Mouse (Mus musculus) forebrain, embryonic 11.5 days (tissue): ENCODE data around the gene Lyrm1. TPM values are rescaled to one million over a fixed set of nuclear protein-coding genes. Genes with fewer than 3 reads are reported as not detected.

ENCODE experiments used
- ATAC-seq: fragments of 200-750 bp; cut with Nextera tagmentation; replicated peaks from 2 replicates; pipeline ENCODE4 v1.8.0; 2017; ENCODE audit warnings: moderate TSS enrichment; ENCODE audit not compliant: low FRiP score
- DNase-seq: peaks from one replicate; pipeline ENCODE4 v3.0.0-alpha.2; 2017; ENCODE audit warnings: low spot score
- H3K27ac ChIP-seq: fragments of 300-500 bp; sonication (generic); 2 replicates; pipeline ENCODE4 v1.5.1; 2014; ENCODE audit warnings: low read depth, low read length
- H3K27me3 ChIP-seq: fragments of 300-500 bp; sonication (generic); 2 replicates; pipeline ENCODE4 v1.6.1; 2014; ENCODE audit warnings: mild to moderate bottlenecking, low read length, mixed read lengths; ENCODE audit not compliant: control insufficient read depth, insufficient read depth
- H3K36me3 ChIP-seq: fragments of 300-500 bp; sonication (generic); 2 replicates; pipeline ENCODE4 v1.6.1; 2014; ENCODE audit warnings: mild to moderate bottlenecking, low read length, moderate library complexity, mixed read lengths; ENCODE audit not compliant: control insufficient read depth, insufficient read depth
- H3K4me1 ChIP-seq: fragments of 300-500 bp; sonication (generic); replicated peaks from 2 replicates; pipeline ENCODE4 v1.6.1; 2014; ENCODE audit warnings: low read length, mixed read lengths; ENCODE audit not compliant: control insufficient read depth, insufficient read depth
- H3K4me2 ChIP-seq: fragments of 300-500 bp; sonication (generic); 2 replicates; pipeline ENCODE4 v1.6.1; 2014; ENCODE audit warnings: low read depth, mild to moderate bottlenecking, low read length, moderate library complexity, mixed read lengths; ENCODE audit not compliant: severe bottlenecking
- H3K4me3 ChIP-seq: fragments of 300-500 bp; sonication (generic); 2 replicates; pipeline ENCODE4 v1.5.1; 2014; ENCODE audit warnings: low read depth, low read length
- H3K9ac ChIP-seq: fragments of 300-500 bp; sonication (generic); 2 replicates; pipeline ENCODE4 v1.6.1; 2014; ENCODE audit warnings: low read length
- H3K9me3 ChIP-seq: fragments of 300-500 bp; sonication (generic); 2 replicates; pipeline ENCODE4 v1.6.1; 2016; ENCODE audit warnings: low read length, mixed read lengths; ENCODE audit not compliant: control insufficient read depth
- WGBS: fragments of 180-500 bp; shearing (Covaris S2); extraction: QIAGEN DNeasy Blood & Tissue Kit; methylation state at CpG from one replicate; pipeline ENCODE4 v1.1.7; 2014; 5-methylcytosine and 5-hydroxymethylcytosine counted together
- polyA plus RNA-seq: library from polyadenylated mRNA; unstranded; fragments of >200 nt; fragmentation: Nextera tagmentation; extraction: Ambion mirVana; gene quantifications from 2 replicates; pipeline ENCODE4 v1.2.1, GENCODE M21; 2014

Gene Lyrm1
- polyA plus RNA-seq = 9.6 and 10.2 TPM in 2 replicates

DNA sequence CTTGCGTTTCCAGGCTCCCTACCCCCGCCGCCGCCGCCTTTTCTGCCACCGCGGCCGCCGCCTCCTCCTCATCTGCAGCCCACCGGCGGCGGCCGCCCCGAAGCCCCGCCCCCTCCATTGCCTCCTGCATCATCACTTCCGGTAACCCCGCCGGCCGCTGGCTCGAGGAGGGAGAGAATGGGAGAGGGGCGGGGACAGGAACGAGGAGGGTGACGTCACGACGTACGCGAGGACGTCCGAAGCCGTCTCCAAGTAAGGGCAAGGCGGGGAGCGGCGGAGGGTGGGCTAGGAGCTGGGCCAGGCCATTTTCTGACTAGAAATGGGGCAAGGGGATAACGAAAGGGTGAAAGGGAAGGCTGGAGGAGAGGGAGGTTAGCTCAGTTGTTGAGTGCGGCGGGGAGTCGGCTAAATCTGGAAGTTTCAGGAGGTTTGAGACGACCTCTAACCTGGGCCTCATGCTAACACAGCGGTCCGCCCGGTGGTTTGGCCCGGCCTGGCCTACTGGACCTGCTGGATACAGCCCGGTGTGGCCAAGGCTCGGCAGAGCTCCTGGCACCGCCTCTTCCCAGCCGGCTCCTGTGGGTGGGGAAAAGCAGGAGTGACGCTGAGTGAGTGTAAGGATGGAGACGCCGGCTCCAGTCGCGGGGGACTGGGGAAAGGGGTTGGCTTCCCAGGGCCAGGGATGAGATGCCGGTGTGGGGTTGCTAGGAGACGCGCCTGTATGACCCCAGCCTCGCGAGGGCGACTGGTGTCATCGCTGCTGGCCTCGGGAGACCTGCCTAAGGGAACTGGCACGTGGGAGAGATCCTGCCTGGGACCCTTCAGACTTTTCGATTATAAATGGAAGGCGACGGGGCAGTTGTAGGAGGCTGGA is at the start of gene Lyrm1, which contains the start of gene Dcun1d3:
Gene Lyrm1 (plus strand): TSS at position 223 of the 874 bp plus-strand sequence.
Gene Dcun1d3 (minus strand): TSS at position 660 of the 874 bp plus-strand sequence.
- DNase-seq (peak; percentile 99), ATAC-seq (peak; percentile 97)
- Histone ChIP-seq H3K27ac (peak within 1 kb of the TSS; percentile 95), H3K27me3 (no peaks in the 10 kb centered on the region), H3K9ac (peak within 1 kb of the TSS; percentile 83), H3K4me1 (peaks cover 4% of the 10 kb centered on the region; the same call in 1 of the 2 replicates), H3K36me3 (no peaks in the 10 kb centered on the region), H3K4me2 (peak within 1 kb of the TSS; percentile 75), H3K9me3 (no peaks in the 10 kb centered on the region), H3K4me3 (peak within 1 kb of the TSS; percentile 66)
- WGBS = under 1% methylated on average over 63 of the region's 63 CpGs

DNA sequence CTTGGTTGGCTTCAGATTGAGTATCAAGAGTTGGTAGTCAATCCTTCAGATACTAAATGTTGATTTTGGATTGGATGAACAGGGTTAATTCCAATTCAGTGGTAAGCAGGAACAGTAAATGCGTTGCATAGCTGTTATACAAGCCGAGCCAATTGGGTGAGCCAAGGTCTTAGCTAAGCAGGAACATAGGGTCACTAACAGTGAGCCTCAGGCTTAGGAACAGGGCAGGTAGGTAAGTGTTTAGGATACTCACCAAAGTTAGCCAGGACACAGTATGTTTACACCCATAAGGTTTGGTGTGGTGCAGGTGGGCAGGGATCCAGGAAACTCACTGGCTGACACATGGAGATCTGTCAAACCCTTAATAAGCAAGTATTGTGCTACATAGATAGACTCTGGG is 48.3 kb upstream of the Lyrm1 start:
- no peak overlapping the region for H3K4me3 ChIP-seq
- DNase-seq (no peak), ATAC-seq (no peak)
- H3K9me3 ChIP-seq = no peaks in the 10 kb centered on the region
- H3K9ac ChIP-seq = no peak overlapping the region
- no peak overlapping the region for H3K4me2 ChIP-seq
- no peaks in the 10 kb centered on the region for H3K27me3 ChIP-seq
- H3K27ac ChIP-seq = no peak overlapping the region
- H3K36me3 ChIP-seq = no peaks in the 10 kb centered on the region; the same call in 1 of the 2 replicates
- no peaks in the 10 kb centered on the region for H3K4me1 ChIP-seq
- 88% methylated on average over 2 of the region's 2 CpGs for WGBS

DNA sequence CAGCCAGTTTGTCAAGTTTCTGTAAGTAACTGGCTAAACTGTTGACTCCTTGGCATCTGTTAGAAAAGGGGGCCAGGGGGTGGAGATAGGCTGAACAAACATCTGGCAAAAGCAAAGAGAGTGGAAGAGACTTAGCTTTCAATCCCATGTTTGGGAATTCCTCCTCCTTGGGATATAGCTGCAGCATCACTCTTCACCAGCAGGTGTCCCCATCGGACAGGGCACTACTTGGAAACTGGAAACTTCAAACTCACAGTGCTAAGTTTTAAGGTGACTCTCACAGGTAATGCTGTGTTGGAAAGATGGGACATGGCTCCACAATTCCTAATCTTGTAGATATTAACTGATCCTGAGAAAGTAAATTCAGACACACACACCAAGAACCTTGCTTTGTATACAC is 46.6 kb upstream of the Lyrm1 start:
- Histone ChIP-seq H3K9me3 (no peaks in the 10 kb centered on the region), H3K9ac (no peak overlapping the region), H3K4me1 (no peaks in the 10 kb centered on the region), H3K4me2 (no peak overlapping the region), H3K4me3 (no peak overlapping the region), H3K27me3 (no peaks in the 10 kb centered on the region), H3K27ac (no peak overlapping the region), H3K36me3 (no peaks in the 10 kb centered on the region; the same call in 1 of the 2 replicates)
- 0% methylated on average over 1 of the region's 1 CpGs for WGBS
- ATAC-seq = no peak
- peak; percentile 75 for DNase-seq

DNA sequence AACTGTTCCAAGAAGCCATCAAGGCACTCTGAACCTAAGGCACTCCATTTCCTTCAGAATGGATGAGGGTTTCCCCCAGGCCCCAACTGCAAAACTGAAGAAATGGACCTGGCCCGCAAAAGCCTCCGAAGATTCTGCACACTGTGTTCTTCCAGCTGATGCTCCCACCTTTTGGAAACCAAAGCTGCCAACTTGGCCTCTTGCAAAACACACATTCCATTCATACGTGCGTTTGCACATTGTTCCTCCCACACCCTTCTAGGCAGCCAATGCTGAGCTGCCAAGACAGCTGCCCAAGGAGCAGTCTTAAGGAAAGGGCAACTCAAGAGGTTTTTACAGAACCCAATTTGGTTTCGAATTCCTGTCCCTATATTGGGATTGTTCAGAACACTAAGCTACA is 44.9 kb upstream of the Lyrm1 start:
- no peak for ATAC-seq
- Histone ChIP-seq H3K27ac (no peak overlapping the region), H3K9ac (no peak overlapping the region), H3K4me1 (no peaks in the 10 kb centered on the region), H3K4me3 (no peak overlapping the region), H3K4me2 (no peak overlapping the region), H3K27me3 (no peaks in the 10 kb centered on the region), H3K9me3 (no peaks in the 10 kb centered on the region), H3K36me3 (no peaks in the 10 kb centered on the region; the same call in 1 of the 2 replicates)
- 80% methylated on average over 5 of the region's 5 CpGs for WGBS
- DNase-seq = no peak

DNA sequence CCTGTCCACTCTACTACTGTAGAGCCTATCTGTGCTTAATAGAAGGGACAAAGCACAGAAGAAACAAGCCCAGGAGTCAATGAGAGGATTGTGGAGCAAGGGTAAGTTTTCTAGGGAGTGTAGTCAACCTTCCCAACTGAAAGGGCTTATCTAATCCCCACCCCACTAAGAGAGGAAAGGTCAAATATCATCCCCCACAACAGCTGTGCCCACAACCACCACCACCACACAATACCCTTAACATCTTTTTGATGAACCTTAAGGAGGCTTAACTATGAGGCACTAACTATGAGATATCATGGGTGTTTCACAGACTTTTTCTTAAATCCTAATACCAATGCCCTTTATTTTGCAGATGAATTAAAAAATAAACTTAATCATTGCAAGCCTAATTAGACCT is 43.2 kb upstream of the Lyrm1 start:
- DNase-seq (no peak), ATAC-seq (no peak)
- Histone ChIP-seq H3K9me3 (no peaks in the 10 kb centered on the region), H3K27me3 (no peaks in the 10 kb centered on the region), H3K9ac (no peak overlapping the region), H3K27ac (no peak overlapping the region), H3K4me3 (no peak overlapping the region), H3K4me1 (no peaks in the 10 kb centered on the region), H3K4me2 (no peak overlapping the region), H3K36me3 (no peaks in the 10 kb centered on the region; the same call in 1 of the 2 replicates)

DNA sequence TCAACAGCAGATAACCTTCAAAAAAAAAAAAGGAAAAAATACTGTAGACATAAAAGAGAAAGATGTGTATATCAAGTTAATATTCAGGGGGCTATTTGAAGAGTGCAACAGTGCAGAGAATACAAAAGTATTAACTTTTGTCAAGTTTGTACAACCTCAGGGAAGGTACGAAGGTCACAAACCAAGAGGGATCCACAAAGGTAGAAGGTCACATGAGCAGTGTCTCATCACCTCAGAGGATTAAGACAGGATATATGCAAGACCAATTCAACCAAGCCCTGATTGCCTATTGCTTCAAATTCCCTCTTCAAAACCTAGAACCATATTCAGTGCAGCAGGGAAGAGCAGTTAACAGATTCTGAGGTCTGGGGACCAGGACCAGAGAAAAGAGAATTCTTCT is 42.5 kb upstream of the Lyrm1 start:
- no peak overlapping the region for H3K27ac ChIP-seq
- DNase-seq = no peak
- H3K27me3 ChIP-seq = no peaks in the 10 kb centered on the region
- H3K4me2 ChIP-seq = no peak overlapping the region
- no peak overlapping the region for H3K4me3 ChIP-seq
- ATAC-seq = no peak
- WGBS = 97% methylated on average over 1 of the region's 1 CpGs
- no peaks in the 10 kb centered on the region for H3K4me1 ChIP-seq
- H3K9me3 ChIP-seq = no peaks in the 10 kb centered on the region
- no peak overlapping the region for H3K9ac ChIP-seq
- H3K36me3 ChIP-seq = no peaks in the 10 kb centered on the region; the same call in 1 of the 2 replicates

DNA sequence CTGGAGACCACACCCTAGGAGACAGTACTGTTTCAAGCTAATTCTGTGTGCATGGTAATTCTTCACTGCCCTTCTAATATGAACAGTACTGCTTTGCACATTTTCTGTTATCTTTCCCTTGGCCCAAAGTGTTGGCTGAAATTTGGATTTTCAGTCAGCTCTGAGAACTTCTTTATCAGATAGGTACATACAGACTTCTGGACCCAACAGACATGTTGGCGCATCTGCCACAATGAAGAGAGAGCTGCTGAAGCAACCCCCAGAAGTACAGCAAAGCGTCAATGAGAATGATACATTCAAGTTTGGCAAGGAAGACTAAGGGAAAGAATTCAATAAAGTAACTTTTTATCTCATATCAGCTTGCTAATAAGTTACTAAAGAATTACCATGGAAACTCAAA is 41.3 kb upstream of the Lyrm1 start:
- no peak overlapping the region for H3K9ac ChIP-seq
- no peaks in the 10 kb centered on the region for H3K4me1 ChIP-seq
- no peaks in the 10 kb centered on the region for H3K9me3 ChIP-seq
- no peak overlapping the region for H3K4me2 ChIP-seq
- H3K36me3 ChIP-seq = no peaks in the 10 kb centered on the region; the same call in 1 of the 2 replicates
- WGBS = 99% methylated on average over 2 of the region's 2 CpGs
- no peak overlapping the region for H3K27ac ChIP-seq
- no peak overlapping the region for H3K4me3 ChIP-seq
- DNase-seq = no peak
- no peaks in the 10 kb centered on the region for H3K27me3 ChIP-seq
- no peak for ATAC-seq

DNA sequence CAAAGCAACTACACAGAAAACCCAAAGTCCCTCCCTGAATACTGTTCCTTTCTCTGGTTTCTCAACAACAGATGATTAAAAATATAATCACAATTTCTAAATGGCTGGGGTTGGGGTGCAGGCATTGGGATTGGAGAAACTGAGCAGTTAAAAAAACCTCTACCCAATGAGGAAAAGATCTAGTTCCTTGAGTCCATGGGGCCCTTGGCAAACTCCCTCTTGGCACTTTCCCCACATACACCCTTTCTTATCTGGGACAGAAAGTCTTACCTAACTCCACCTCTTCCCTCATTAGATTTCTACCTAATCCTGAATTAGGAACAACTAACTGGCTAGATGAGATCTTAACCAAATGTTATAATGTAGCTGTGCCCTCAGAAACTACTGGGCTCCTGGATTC is 40.6 kb upstream of the Lyrm1 start:
- no peaks in the 10 kb centered on the region; the same call in 1 of the 2 replicates for H3K36me3 ChIP-seq
- no peaks in the 10 kb centered on the region for H3K4me1 ChIP-seq
- ATAC-seq (no peak), DNase-seq (no peak)
- no peak overlapping the region for H3K4me3 ChIP-seq
- H3K9ac ChIP-seq = no peak overlapping the region
- no peaks in the 10 kb centered on the region for H3K9me3 ChIP-seq
- H3K27me3 ChIP-seq = no peaks in the 10 kb centered on the region
- H3K27ac ChIP-seq = no peak overlapping the region
- no peak overlapping the region for H3K4me2 ChIP-seq
